Mouse (Mus musculus) myocyte (in vitro differentiated cells): Measurements from ENCODE around the gene Zpr1.

Experiments
- E2F4 ChIP-seq: IDR thresholded peaks from one replicate; pipeline ENCODE4 v1.6.1; 2011; ENCODE audit warnings: mild to moderate bottlenecking, control low read depth, moderate library complexity; ENCODE audit not compliant: insufficient read depth
- MYOG ChIP-seq, 3 experiments: IDR thresholded peaks; one replicate each; pipeline ENCODE4 v1.6.1; 2011; ENCODE audit warnings: control low read depth in 2 of 3, low read depth in 2 of 3, mild to moderate bottlenecking in 2 of 3; ENCODE audit not compliant: insufficient read length in 2 of 3, control insufficient read depth in 1 of 3, insufficient read depth in 1 of 3
- POLR2A ChIP-seq: IDR thresholded peaks from one replicate; pipeline ENCODE4 v1.6.1; 2011; ENCODE audit warnings: low read depth, mild to moderate bottlenecking, control low read depth, moderate library complexity; ENCODE audit not compliant: insufficient read length
- POLR2AphosphoS2 ChIP-seq: IDR thresholded peaks from one replicate; pipeline ENCODE4 v1.6.1; 2011; ENCODE audit warnings: low read depth, control low read depth; ENCODE audit not compliant: insufficient read length
- SRF ChIP-seq: IDR thresholded peaks from one replicate; pipeline ENCODE4 v1.6.1; 2011; ENCODE audit warnings: low read depth; ENCODE audit not compliant: control insufficient read depth, insufficient read length
- TCF12 ChIP-seq: IDR thresholded peaks from one replicate; pipeline ENCODE4 v1.6.1; 2011; ENCODE audit warnings: mild to moderate bottlenecking, control low read depth; ENCODE audit not compliant: poor library complexity, insufficient read depth, severe bottlenecking
- TCF3 ChIP-seq: IDR thresholded peaks from one replicate; pipeline ENCODE4 v1.6.1; 2011; ENCODE audit warnings: low read depth, control low read depth; ENCODE audit not compliant: insufficient read length
- USF1 ChIP-seq: IDR thresholded peaks from one replicate; pipeline ENCODE4 v1.6.1; 2011; ENCODE audit warnings: low read depth, mild to moderate bottlenecking, control low read depth, moderate library complexity

GRCm38 (mm10) chr9:46309121-46309520 lies 36.3 kb downstream of the Zpr1 start:
- TF ChIP-seq TCF3: no peak
- no peak for TF ChIP-seq USF1
- no peak for TF ChIP-seq POLR2A
- TF ChIP-seq TCF12: no peak
- no peak for TF ChIP-seq MYOG (IDR thresholded peaks at IDR 0.05; ENCODE audit: control insufficient read depth in 1 of 3, insufficient read depth in 1 of 3, insufficient read length in 2 of 3, low read depth in 2 of 3)
- TF ChIP-seq POLR2AphosphoS2: no peak
- TF ChIP-seq SRF: no peak
- no peak for TF ChIP-seq E2F4
